Mouse (Mus musculus): ENCODE measurements around the gene Spint4. TPM values are rescaled to one million over a fixed set of nuclear protein-coding genes. Genes with fewer than 3 reads are reported as not detected.

Gene Spint4
- polyA plus RNA-seq, 1 experiment, result not detected

DNA sequence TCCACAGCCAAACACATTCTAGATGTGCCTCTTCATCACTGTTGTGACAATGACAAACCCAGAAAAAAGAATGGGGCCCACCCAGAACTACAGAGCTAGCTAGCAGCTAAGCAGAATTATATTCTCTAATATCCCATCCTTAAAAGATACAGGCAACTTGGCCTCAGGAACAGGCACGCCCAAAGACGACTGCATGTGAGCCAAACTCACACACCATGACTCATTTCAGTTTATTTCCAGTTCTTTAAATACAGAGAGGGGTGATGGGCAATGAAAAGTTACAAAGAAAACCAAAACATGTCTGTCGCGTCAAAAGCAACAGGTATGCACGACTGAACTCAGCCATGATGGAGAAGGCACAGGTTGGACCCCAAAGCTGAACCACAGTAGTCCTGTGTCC lies 37.1 kb downstream of the Spint4 start:
- TF ChIP-seq CTCF (IDR thresholded peaks at IDR 0.05; ENCODE audit: control insufficient read depth, insufficient read depth, low read length), result no peak
- TF ChIP-seq POLR2A (IDR thresholded peaks at IDR 0.05; ENCODE audit: borderline replicate concordance, control insufficient read depth, low read depth, low read length), result no peak
- Histone ChIP-seq H3K4me3 (replicated peaks; ENCODE audit: control insufficient read depth, low read depth, low read length) (no peak overlapping the region), H3K4me1 (ENCODE audit: control insufficient read depth, insufficient read depth, low read length) (no peaks in the 10 kb centered on the region), H3K27ac (ENCODE audit: control insufficient read depth, insufficient read depth, low read depth, low read length, poor library complexity) (no peak overlapping the region)
- 81% methylated on average over 5 of the region's 5 CpGs for WGBS

DNA sequence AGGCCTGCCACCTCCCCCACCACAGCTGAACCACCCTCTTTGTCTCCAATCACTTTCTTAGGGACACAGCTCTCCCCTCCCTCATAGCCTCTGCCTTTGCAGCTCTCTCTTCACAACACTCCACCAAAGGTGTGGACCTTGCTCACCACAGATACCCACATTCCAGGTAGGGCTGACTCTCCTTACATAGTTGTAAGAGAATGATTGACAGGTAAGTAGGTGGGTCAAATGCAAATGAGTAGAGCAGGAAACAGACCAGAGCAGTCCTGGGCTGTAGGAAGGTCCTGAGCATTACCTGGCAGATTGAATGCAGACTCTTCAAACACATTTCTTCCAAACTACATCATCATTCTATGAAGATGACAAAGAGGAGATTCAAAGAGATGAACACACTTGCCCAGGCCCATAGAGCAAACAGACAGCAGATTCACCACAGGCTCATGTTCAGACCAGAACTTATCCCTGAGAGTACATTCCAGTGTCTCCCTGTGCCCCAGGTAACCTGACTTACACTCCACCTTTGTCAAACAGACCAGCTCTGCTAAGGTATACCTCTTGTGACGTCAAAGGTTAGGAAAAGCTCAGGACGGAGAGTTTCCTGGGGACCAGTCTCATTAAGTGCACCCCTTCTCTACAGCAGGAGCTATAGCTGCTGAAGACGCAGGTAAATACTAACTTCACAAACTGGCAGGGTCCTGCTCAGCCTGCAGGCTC lies 39.2 kb downstream of the Spint4 start:
- no peaks in the 10 kb centered on the region for H3K4me1 ChIP-seq (ENCODE audit: control insufficient read depth, insufficient read depth, low read length)
- H3K27ac ChIP-seq (ENCODE audit: control insufficient read depth, insufficient read depth, low read depth, low read length, poor library complexity), result no peak overlapping the region
- no peak overlapping the region for H3K4me3 ChIP-seq (replicated peaks; ENCODE audit: control insufficient read depth, low read depth, low read length)
- no peak for TF ChIP-seq POLR2A (IDR thresholded peaks at IDR 0.05; ENCODE audit: borderline replicate concordance, control insufficient read depth, low read depth, low read length)
- TF ChIP-seq CTCF (IDR thresholded peaks at IDR 0.05; ENCODE audit: control insufficient read depth, insufficient read depth, low read length), result no peak
- 72% methylated on average over 3 of the region's 3 CpGs for WGBS

DNA sequence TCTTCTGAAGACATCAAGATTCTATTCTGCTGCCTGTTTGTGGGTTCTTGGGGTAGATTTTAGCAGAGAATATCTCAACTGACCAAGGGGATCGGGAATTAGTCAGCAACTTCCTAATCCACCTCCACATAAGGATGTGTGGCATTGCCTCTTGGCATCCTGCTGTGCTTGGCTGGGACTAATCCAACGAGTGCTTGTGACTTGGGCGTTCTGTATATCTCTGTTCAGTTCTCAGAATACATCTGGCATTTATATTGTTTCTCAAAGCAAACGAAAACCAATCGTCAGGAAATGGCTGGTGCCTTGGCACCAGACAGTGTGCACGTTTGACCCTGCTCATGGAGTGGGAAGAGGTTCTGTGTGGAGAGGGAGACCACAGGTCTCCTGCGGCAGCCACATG lies 41.6 kb downstream of the Spint4 start:
- H3K27ac ChIP-seq (ENCODE audit: control insufficient read depth, insufficient read depth, low read depth, low read length, poor library complexity), result no peak overlapping the region
- WGBS, result 52% methylated on average over 7 of the region's 7 CpGs
- no peak for TF ChIP-seq POLR2A (IDR thresholded peaks at IDR 0.05; ENCODE audit: borderline replicate concordance, control insufficient read depth, low read depth, low read length)
- TF ChIP-seq CTCF (IDR thresholded peaks at IDR 0.05; ENCODE audit: control insufficient read depth, insufficient read depth, low read length), result no peak

DNA sequence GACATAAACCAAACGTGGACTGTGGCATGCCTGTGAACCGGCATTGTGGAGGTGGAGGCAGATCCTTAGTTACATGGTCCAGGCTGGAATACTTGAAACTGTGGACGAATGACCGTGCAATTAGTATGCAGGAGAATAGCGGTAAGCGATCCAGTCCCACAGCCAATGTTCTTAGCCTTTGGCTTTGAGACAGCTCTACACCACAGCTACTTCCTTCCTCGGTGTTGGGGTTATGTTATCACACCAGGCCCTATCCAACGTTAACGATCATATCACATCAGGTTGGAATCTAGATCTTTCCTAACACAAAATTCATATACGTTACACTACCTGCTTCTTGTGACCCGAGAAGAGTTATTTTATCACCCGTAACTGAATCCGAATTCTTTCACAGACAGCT lies 46.7 kb downstream of the Spint4 start:
- Histone ChIP-seq H3K27ac (ENCODE audit: control insufficient read depth, insufficient read depth, low read depth, low read length, poor library complexity) (no peak overlapping the region), H3K4me1 (ENCODE audit: control insufficient read depth, insufficient read depth, low read length) (peaks cover 5% of the 10 kb centered on the region; the same call in 1 of the 2 replicates), H3K4me3 (replicated peaks; ENCODE audit: control insufficient read depth, low read depth, low read length) (peak overlapping the region; percentile 45)
- TF ChIP-seq CTCF (IDR thresholded peaks at IDR 0.05; ENCODE audit: control insufficient read depth, insufficient read depth, low read length), result no peak
- TF ChIP-seq POLR2A (IDR thresholded peaks at IDR 0.05; ENCODE audit: borderline replicate concordance, control insufficient read depth, low read depth, low read length), result no peak
- 13% methylated on average over 13 of the region's 13 CpGs for WGBS

More for the DNA sequence above, 41.6 kb downstream of the Spint4 start:
- H3K4me1 ChIP-seq (ENCODE audit: control insufficient read depth, insufficient read depth, low read length), result peaks cover under 1% of the 10 kb centered on the region; the same call in 1 of the 2 replicates
- H3K4me3 ChIP-seq (replicated peaks; ENCODE audit: control insufficient read depth, low read depth, low read length), result no peak overlapping the region

DNA sequence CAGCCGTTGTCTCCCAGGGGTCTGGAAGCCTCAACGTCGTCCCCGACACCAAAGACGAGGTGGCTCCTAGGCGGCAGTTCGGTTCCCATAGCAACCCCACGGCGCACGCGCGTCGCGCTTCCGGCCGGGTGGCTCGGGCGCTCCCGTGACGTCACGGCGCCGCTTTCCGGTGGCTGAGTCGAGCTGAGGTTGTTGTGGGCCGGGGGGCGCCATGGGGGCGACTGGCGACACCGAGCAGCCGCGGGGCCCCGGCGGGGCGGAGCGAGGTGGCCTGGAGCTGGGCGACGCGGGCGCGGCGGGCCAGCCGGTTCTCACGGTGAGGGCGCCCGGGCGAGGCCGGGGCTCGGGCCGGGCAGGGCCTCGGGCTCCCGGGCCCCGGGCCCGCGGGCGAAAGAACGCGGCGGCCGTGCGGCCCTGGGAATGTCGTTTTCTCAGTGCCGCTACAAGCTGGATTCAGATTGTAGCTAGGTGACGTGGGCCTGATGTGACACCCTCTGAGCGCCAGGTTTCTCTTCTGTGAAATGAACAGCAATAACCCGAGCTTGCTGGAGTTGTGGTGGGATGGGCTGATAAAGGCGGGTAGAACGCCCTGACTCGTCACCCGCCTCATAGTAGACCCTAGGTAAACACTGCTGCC lies 47.7 kb downstream of the Spint4 start, which contains the start of the genes Wfdc3 and Dnttip1:
Wfdc3 (minus strand) TSS at position 89 of the 637 bp plus-strand sequence.
Dnttip1 (plus strand) TSS at position 141 of the 637 bp plus-strand sequence.
- Histone ChIP-seq H3K4me1 (ENCODE audit: control insufficient read depth, insufficient read depth, low read length) (peaks cover 5% of the 10 kb centered on the region; the same call in 1 of the 2 replicates), H3K4me3 (replicated peaks; ENCODE audit: control insufficient read depth, low read depth, low read length) (peak within 1 kb of the TSS; percentile 100), H3K27ac (ENCODE audit: control insufficient read depth, insufficient read depth, low read depth, low read length, poor library complexity) (peak within 1 kb of the TSS; percentile 88)
- TF ChIP-seq POLR2A (IDR thresholded peaks at IDR 0.05; ENCODE audit: borderline replicate concordance, control insufficient read depth, low read depth, low read length) (peak; percentile 67; the same call in 1 of the 2 replicates), CTCF (IDR thresholded peaks at IDR 0.05; ENCODE audit: control insufficient read depth, insufficient read depth, low read length) (no peak)
- under 1% methylated on average over 70 of the region's 70 CpGs for WGBS

DNA sequence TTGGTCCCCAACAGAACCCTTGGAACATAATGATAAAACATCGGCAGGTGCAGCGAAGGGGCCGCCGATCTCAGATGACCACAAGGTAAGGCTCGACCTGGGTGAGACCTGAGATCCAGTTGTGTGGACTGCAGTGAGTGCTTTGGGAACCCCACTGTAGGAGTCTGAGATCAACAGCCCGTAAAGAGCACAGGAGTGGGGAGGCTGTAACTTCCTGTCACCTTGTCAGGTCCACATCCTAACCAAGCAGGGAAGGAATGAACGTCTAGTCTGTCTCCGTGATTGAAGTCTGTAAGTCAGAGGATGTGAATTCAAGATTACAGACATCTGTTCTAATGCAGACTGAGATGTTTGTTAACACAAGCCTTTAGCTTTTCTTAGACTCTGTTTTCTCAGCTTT lies 48.4 kb downstream of the Spint4 start:
- peak overlapping the region; percentile 88 for H3K27ac ChIP-seq (ENCODE audit: control insufficient read depth, insufficient read depth, low read depth, low read length, poor library complexity)
- WGBS, result 30% methylated on average over 8 of the region's 8 CpGs

DNA sequence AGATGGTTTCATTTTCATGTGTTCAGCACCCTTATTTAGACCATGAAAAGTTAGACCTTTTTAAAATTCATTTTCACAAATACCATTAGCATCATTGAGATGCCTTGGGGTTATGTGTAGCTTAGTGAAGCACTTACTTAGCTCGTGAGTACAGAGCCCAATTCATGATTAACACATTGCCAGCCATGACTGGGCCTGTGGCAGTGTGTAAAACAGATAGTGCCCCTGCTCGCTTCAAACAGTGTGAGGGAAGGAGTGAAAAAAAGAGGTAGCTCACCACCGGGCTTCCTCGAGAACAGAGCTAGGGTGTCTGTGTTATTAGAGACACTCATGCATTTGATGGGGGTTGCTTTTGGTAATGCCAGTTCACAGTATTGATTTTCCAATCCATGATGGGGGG lies 49.9 kb downstream of the Spint4 start:
- Histone ChIP-seq H3K27ac (ENCODE audit: control insufficient read depth, insufficient read depth, low read depth, low read length, poor library complexity) (no peak overlapping the region), H3K4me1 (ENCODE audit: control insufficient read depth, insufficient read depth, low read length) (peaks cover 5% of the 10 kb centered on the region; the same call in 1 of the 2 replicates), H3K4me3 (replicated peaks; ENCODE audit: control insufficient read depth, low read depth, low read length) (no peak overlapping the region)
- no peak for TF ChIP-seq POLR2A (IDR thresholded peaks at IDR 0.05; ENCODE audit: borderline replicate concordance, control insufficient read depth, low read depth, low read length)
- no peak for TF ChIP-seq CTCF (IDR thresholded peaks at IDR 0.05; ENCODE audit: control insufficient read depth, insufficient read depth, low read length)
- WGBS, result 76% methylated on average over 4 of the region's 4 CpGs

More for the DNA sequence above, 48.4 kb downstream of the Spint4 start:
- Histone ChIP-seq H3K4me3 (replicated peaks; ENCODE audit: control insufficient read depth, low read depth, low read length) (peak overlapping the region; percentile 100), H3K4me1 (ENCODE audit: control insufficient read depth, insufficient read depth, low read length) (peaks cover 5% of the 10 kb centered on the region; the same call in 1 of the 2 replicates)
- TF ChIP-seq CTCF (IDR thresholded peaks at IDR 0.05; ENCODE audit: control insufficient read depth, insufficient read depth, low read length) (no peak), POLR2A (IDR thresholded peaks at IDR 0.05; ENCODE audit: borderline replicate concordance, control insufficient read depth, low read depth, low read length) (no peak)

DNA sequence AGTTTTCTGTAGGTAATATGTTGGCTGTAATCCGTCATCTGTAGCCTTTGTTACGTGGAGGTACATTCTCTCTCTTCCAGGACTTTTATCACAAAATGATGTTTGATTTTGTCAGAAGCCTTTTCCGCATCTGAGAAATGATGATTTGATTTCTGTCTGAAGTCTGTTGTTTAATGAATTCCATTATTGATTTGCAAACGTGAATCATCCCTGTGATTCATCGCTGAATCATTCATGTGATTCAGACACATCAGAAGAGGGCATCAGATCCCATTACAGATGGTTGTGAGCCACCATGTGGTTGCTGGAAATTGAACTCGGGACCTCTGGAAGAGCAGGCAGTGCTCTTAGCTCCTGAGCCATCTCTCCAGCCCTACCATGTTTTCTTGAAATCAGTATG lies 50.7 kb downstream of the Spint4 start:
- Histone ChIP-seq H3K4me1 (ENCODE audit: control insufficient read depth, insufficient read depth, low read length) (peaks cover 5% of the 10 kb centered on the region; the same call in 1 of the 2 replicates), H3K27ac (ENCODE audit: control insufficient read depth, insufficient read depth, low read depth, low read length, poor library complexity) (no peak overlapping the region), H3K4me3 (replicated peaks; ENCODE audit: control insufficient read depth, low read depth, low read length) (no peak overlapping the region)
- TF ChIP-seq CTCF (IDR thresholded peaks at IDR 0.05; ENCODE audit: control insufficient read depth, insufficient read depth, low read length) (no peak), POLR2A (IDR thresholded peaks at IDR 0.05; ENCODE audit: borderline replicate concordance, control insufficient read depth, low read depth, low read length) (no peak)
- 88% methylated on average over 6 of the region's 6 CpGs for WGBS

Other genes starting within 250 kb of the Spint4 start
- 10.1 and 26.7 TPM in 2 replicates for gene Sys1, start 241.5 kb upstream of the Spint4 start, polyA plus RNA-seq (2011; ENCODE audit: insufficient read depth, insufficient read length, low replicate concordance, missing spikeins)
- gene Gm20458, start 237.5 kb upstream of the Spint4 start, polyA plus RNA-seq (2011; ENCODE audit: insufficient read depth, insufficient read length, low replicate concordance, missing spikeins), result not detected in 2 replicates
- gene Trp53tg5, start 224.8 kb upstream of the Spint4 start, polyA plus RNA-seq (2011; ENCODE audit: insufficient read depth, insufficient read length, low replicate concordance, missing spikeins), result not detected in 2 replicates
- 7.5 and 8.1 TPM in 2 replicates for gene Dbndd2, start 212.4 kb upstream of the Spint4 start, polyA plus RNA-seq (2011; ENCODE audit: insufficient read depth, insufficient read length, low replicate concordance, missing spikeins)
- 27.8 and 39.1 TPM in 2 replicates for gene Pigt, start 201.0 kb upstream of the Spint4 start, polyA plus RNA-seq (2011; ENCODE audit: insufficient read depth, insufficient read length, low replicate concordance, missing spikeins)
- 2.8 TPM in 1 of 2 replicates, not detected in the other for gene Wfdc2, start 136.1 kb upstream of the Spint4 start, polyA plus RNA-seq (2011; ENCODE audit: insufficient read depth, insufficient read length, low replicate concordance, missing spikeins)
- gene Spint3, start 125.0 kb upstream of the Spint4 start, polyA plus RNA-seq (2011; ENCODE audit: insufficient read depth, insufficient read length, low replicate concordance, missing spikeins), result not detected in 2 replicates
- gene Wfdc6a, start 113.1 kb upstream of the Spint4 start, polyA plus RNA-seq (2011; ENCODE audit: insufficient read depth, insufficient read length, low replicate concordance, missing spikeins), result not detected in 2 replicates
- gene Eppin, start 104.9 kb upstream of the Spint4 start, polyA plus RNA-seq (2011; ENCODE audit: insufficient read depth, insufficient read length, low replicate concordance, missing spikeins), result not detected in 2 replicates
- gene Wfdc6b, start 85.0 kb upstream of the Spint4 start, polyA plus RNA-seq (2011; ENCODE audit: insufficient read depth, insufficient read length, low replicate concordance, missing spikeins), result not detected in 2 replicates
- not detected in 2 replicates for gene Wfdc8, start 84.9 kb upstream of the Spint4 start, polyA plus RNA-seq (2011; ENCODE audit: insufficient read depth, insufficient read length, low replicate concordance, missing spikeins)
- gene Wfdc16, start 59.7 kb upstream of the Spint4 start, polyA plus RNA-seq (2011; ENCODE audit: insufficient read depth, insufficient read length, low replicate concordance, missing spikeins), result not detected in 2 replicates
- gene Wfdc10, start 42.5 kb upstream of the Spint4 start, polyA plus RNA-seq (2011; ENCODE audit: insufficient read depth, insufficient read length, low replicate concordance, missing spikeins), result not detected in 2 replicates
- not detected in 2 replicates for gene Wfdc9, start 41.9 kb upstream of the Spint4 start, polyA plus RNA-seq (2011; ENCODE audit: insufficient read depth, insufficient read length, low replicate concordance, missing spikeins)
- gene Wfdc11, start 24.4 kb upstream of the Spint4 start, polyA plus RNA-seq (2011; ENCODE audit: insufficient read depth, insufficient read length, low replicate concordance, missing spikeins), result not detected in 2 replicates
- not detected in 2 replicates for gene Wfdc13, start 13.4 kb upstream of the Spint4 start, polyA plus RNA-seq (2011; ENCODE audit: insufficient read depth, insufficient read length, low replicate concordance, missing spikeins)
- not detected in 2 replicates for gene Spint5, start 16.8 kb downstream of the Spint4 start, polyA plus RNA-seq (2011; ENCODE audit: insufficient read depth, insufficient read length, low replicate concordance, missing spikeins)
- gene Wfdc3, start 47.4 kb downstream of the Spint4 start, polyA plus RNA-seq (2011; ENCODE audit: insufficient read depth, insufficient read length, low replicate concordance, missing spikeins), result 2.1 and 2.2 TPM in 2 replicates
- 35.3 and 47.6 TPM in 2 replicates for gene Dnttip1, start 47.5 kb downstream of the Spint4 start, polyA plus RNA-seq (2011; ENCODE audit: insufficient read depth, insufficient read length, low replicate concordance, missing spikeins)
- 261 and 459 TPM in 2 replicates for gene Ube2c, start 71.4 kb downstream of the Spint4 start, polyA plus RNA-seq (2011; ENCODE audit: insufficient read depth, insufficient read length, low replicate concordance, missing spikeins)
- 9.6 and 12.2 TPM in 2 replicates for gene Tnnc2, start 81.5 kb downstream of the Spint4 start, polyA plus RNA-seq (2011; ENCODE audit: insufficient read depth, insufficient read length, low replicate concordance, missing spikeins)
- 2.3 and 5.8 TPM in 2 replicates for gene Snx21, start 87.3 kb downstream of the Spint4 start, polyA plus RNA-seq (2011; ENCODE audit: insufficient read depth, insufficient read length, low replicate concordance, missing spikeins)
- 16.5 and 36.5 TPM in 2 replicates for gene Acot8, start 106.4 kb downstream of the Spint4 start, polyA plus RNA-seq (2011; ENCODE audit: insufficient read depth, insufficient read length, low replicate concordance, missing spikeins)
- gene Zswim3, start 106.6 kb downstream of the Spint4 start, polyA plus RNA-seq (2011; ENCODE audit: insufficient read depth, insufficient read length, low replicate concordance, missing spikeins), result 3.4 and 4.4 TPM in 2 replicates
- 2.1 and 3.7 TPM in 2 replicates for gene Zswim1, start 124.2 kb downstream of the Spint4 start, polyA plus RNA-seq (2011; ENCODE audit: insufficient read depth, insufficient read length, low replicate concordance, missing spikeins)
- gene Spata25, start 130.0 kb downstream of the Spint4 start, polyA plus RNA-seq (2011; ENCODE audit: insufficient read depth, insufficient read length, low replicate concordance, missing spikeins), result not detected in 2 replicates
- 61.0 and 109 TPM in 2 replicates for gene Ctsa, start 134.4 kb downstream of the Spint4 start, polyA plus RNA-seq (2011; ENCODE audit: insufficient read depth, insufficient read length, low replicate concordance, missing spikeins)
- 0.97 TPM in 1 of 2 replicates, not detected in the other for gene Neurl2, start 135.0 kb downstream of the Spint4 start, polyA plus RNA-seq (2011; ENCODE audit: insufficient read depth, insufficient read length, low replicate concordance, missing spikeins)
- gene Pltp, start 159.2 kb downstream of the Spint4 start, polyA plus RNA-seq (2011; ENCODE audit: insufficient read depth, insufficient read length, low replicate concordance, missing spikeins), result 2.4 and 6.5 TPM in 2 replicates
- gene Pcif1, start 180.8 kb downstream of the Spint4 start, polyA plus RNA-seq (2011; ENCODE audit: insufficient read depth, insufficient read length, low replicate concordance, missing spikeins), result 24.8 and 31.6 TPM in 2 replicates
- gene Zfp335, start 213.3 kb downstream of the Spint4 start, polyA plus RNA-seq (2011; ENCODE audit: insufficient read depth, insufficient read length, low replicate concordance, missing spikeins), result 17.1 and 35.2 TPM in 2 replicates
- gene Mmp9, start 242.3 kb downstream of the Spint4 start, polyA plus RNA-seq (2011; ENCODE audit: insufficient read depth, insufficient read length, low replicate concordance, missing spikeins), result 173 and 363 TPM in 2 replicates

Data from bone marrow, adult 2 months (tissue).